Mouse (Mus musculus): ENCODE data around the gene 4930447C04Rik.

The 4930447C04Rik gene

DNA sequence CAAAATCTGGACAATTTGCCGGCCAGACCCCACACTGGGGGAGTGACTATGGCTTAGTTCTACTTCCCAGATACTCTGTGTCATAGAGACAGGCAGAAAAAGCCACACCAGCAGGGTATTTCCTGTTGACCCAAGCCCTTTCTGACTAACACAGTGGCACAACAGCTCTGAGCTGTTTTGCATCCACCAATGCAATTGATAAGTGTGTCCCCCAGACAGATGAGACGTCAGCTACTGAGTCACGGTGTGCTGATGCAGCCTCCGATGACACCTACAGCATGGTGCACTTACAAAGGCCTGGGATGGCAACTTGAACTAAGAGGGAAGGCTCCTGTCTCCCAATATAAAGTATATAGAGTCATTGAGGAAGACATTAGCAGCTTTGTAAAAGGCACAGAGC is 103.3 kb downstream of the 4930447C04Rik start:
- DNase-seq (ENCODE audit: low spot score): no peak

DNA sequence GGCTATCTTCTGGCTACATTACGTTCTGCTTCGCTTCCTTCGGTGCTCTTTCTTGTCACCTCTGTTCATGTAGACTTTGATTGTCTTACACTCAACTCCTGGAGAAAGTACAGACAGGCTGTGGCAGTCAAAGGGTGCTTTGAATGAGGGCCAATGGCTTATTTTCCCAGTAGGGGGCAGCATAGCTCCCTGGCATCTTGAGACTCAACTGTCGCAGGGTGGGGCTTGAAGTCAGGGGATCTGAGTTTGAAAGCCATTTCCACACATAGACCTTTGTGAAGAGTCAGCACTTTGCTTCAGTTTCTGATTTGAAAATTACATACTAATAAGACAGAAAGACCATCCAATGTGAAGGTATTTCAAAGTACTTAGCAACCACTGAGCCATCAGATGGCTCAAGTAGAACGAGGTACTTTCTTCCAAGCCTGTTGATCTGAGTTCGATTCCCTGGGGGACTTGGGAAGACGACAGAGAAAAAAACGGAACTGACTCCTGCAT is 105.0 kb downstream of the 4930447C04Rik start:
- DNase-seq (ENCODE audit: low spot score): no peak

GRCm38 (mm10) chr12:72834773-72835517 is 105.6 kb downstream of the 4930447C04Rik start:
- no peak for DNase-seq (ENCODE audit: low spot score)

DNA sequence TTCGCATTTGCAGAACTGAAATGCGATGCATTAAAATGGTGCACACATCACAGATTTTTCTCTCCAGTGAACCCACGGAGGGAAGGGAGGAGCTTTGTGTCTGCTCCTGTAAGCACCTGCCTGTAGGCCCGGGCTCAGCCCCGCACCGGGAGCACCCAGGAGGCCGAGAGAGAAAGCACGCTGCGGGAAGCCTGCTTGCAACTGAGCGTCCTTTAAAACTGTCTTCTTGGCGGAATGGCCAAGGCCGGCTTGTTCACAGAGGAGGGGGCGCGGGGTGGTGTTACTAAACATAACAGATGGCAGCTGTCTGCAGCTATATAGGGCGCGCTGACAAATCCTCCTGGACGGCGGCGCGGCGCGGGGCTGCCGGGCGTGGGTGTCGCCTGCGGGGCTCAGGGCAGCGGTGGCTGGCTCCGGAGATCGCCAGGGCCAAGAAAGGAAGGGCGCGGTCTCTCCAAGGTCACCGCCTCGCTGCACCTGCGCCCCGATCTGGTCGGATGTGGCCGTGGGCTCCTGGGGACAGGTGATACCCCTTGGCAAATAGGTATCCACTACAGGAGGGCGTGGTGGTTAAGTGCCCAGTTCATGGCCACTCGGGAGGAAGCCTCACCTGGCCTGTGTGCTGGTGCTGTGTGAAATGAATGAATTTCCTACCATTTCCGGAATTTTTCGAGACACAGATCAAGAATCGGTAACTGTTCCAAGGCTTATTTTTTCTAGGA is 108.7 kb downstream of the 4930447C04Rik start:
- DNase-seq (ENCODE audit: low spot score): peak; percentile 30

Measured in ovary, postnatal 36 days (tissue).